Mouse (Mus musculus) embryonic fibroblast, embryonic 13.5 days (primary cell): ENCODE measurements around the gene Fmnl2. TPM values are rescaled to one million over a fixed set of nuclear protein-coding genes. Genes with fewer than 3 reads are reported as not detected.
A peak's percentile ranks its signal among the peaks of the same experiment; 100 is the strongest.

Experiments
- H3K27ac ChIP-seq: 2 replicates; pipeline ENCODE4 v1.5.1; 2012; ENCODE audit warnings: low read length, control low read depth, inconsistent platforms; ENCODE audit not compliant: insufficient read depth
- H3K4me1 ChIP-seq: 2 replicates; pipeline ENCODE4 v1.6.1; 2011; ENCODE audit warnings: low read length; ENCODE audit not compliant: control insufficient read depth, insufficient read depth
- H3K4me3 ChIP-seq: 2 replicates; pipeline ENCODE4 v1.5.1; 2011; ENCODE audit warnings: mild to moderate bottlenecking, control low read depth, low read length; ENCODE audit not compliant: insufficient read depth
- CTCF ChIP-seq: IDR thresholded peaks from 2 replicates; pipeline ENCODE4 v1.5.1; 2011; ENCODE audit warnings: mild to moderate bottlenecking, control low read depth, low read length, moderate library complexity, borderline replicate concordance; ENCODE audit not compliant: insufficient read depth
- POLR2A ChIP-seq: IDR thresholded peaks from 2 replicates; pipeline ENCODE4 v1.6.1; 2011; ENCODE audit warnings: low read depth, mild to moderate bottlenecking, control low read depth, low read length, moderate library complexity
- polyA plus RNA-seq: library from polyadenylated mRNA; stranded (reverse); fragments of >200 nt; gene quantifications from 2 replicates; pipeline ENCODE4 v1.2.4, GENCODE M21; 2011; ENCODE audit warnings: low read depth; ENCODE audit not compliant: missing spikeins, insufficient read length

Gene Fmnl2
- polyA plus RNA-seq, 1 experiment = 63.0 TPM

GRCm38 (mm10) chr2:52959291-52959621, 101.6 kb downstream of the Fmnl2 start:
- Histone ChIP-seq H3K27ac (peak overlapping the region; percentile 70), H3K4me1 (peaks cover 23% of the 10 kb centered on the region)

GRCm38 (mm10) chr2:52959982-52960381, 102.3 kb downstream of the Fmnl2 start:
- Histone ChIP-seq H3K27ac (peak overlapping the region; percentile 3; the same call in 1 of the 2 replicates), H3K4me3 (no peak overlapping the region), H3K4me1 (peaks cover 23% of the 10 kb centered on the region)
- TF ChIP-seq POLR2A (no peak), CTCF (no peak)

More at GRCm38 (mm10) chr2:52959291-52959621, 101.6 kb downstream of the Fmnl2 start:
- TF ChIP-seq CTCF (no peak), POLR2A (no peak)
- no peak overlapping the region for H3K4me3 ChIP-seq

DNA sequence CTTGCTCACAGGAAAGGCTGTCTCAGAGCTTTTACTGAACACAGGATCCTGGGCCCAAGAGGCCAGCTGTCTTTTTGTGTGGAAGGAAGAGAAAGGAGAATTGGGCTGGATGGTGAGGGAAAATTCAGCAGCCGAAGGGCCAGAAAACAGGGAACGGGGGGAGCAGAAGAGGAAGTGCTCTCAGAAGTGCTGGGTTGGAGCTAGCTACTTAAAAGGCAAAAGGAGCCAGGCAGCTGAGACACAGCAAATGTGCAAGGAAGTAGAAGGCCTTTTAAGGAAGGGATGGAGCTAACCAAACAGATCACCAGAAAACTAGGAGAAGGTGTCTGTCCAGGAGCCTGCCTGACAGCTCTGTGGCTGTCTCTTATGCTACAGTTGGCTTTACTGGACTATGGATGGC, 103.0 kb downstream of the Fmnl2 start:
- H3K27ac ChIP-seq = no peak overlapping the region
- H3K4me3 ChIP-seq = no peak overlapping the region
- peaks cover 23% of the 10 kb centered on the region for H3K4me1 ChIP-seq
- TF ChIP-seq CTCF = no peak
- TF ChIP-seq POLR2A = no peak

DNA sequence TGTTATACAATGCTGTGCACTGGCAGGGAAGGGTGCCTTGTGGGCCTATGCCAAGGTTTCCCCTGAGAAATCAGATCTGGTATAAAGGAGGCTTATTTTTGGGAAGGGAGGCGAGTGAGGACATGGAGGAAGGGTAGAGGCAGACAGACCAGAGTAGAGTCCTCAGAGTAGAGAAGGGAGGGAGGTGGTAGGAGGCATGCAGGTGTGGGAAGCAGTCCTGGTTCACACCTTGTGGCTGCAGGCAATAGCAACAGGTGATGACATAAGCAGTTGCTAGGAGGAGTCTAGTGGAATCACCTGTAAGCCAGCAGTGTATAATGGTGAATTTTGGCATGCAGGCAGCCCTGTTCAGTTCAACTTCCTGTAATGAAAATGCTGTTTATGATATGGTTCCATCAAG, 105.8 kb downstream of the Fmnl2 start:
- no peak for TF ChIP-seq CTCF
- peaks cover 33% of the 10 kb centered on the region for H3K4me1 ChIP-seq
- H3K4me3 ChIP-seq = no peak overlapping the region
- no peak overlapping the region for H3K27ac ChIP-seq

DNA sequence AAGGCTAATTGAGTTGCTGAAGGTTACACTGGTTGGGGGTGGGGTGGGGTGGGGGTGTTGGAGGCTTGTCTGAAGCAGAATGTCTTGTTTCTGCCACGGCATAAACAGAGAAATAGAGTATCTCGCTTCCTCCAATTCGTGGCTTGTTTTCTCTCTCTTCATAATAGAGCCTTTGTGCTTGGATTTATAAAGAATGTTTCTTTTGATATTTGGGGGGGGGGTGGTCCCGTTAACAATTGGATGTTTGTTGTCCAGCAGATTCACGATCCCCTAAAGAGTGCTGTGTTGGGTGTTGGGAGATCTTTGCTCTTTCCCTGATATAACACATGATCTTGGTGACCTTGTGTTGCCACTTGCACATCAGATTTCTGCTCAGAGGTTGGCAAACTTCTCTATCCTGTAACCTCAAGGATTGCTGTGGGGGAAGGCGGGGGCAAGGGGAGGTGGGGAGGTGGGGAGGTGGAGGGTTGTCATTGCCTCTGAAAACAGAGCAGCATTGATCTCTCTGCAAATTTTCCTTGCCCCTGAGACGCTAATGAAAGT, 106.8 kb downstream of the Fmnl2 start:
- Histone ChIP-seq H3K4me3 (no peak overlapping the region), H3K27ac (no peak overlapping the region), H3K4me1 (peaks cover 34% of the 10 kb centered on the region)
- TF ChIP-seq POLR2A (no peak), CTCF (no peak)

DNA sequence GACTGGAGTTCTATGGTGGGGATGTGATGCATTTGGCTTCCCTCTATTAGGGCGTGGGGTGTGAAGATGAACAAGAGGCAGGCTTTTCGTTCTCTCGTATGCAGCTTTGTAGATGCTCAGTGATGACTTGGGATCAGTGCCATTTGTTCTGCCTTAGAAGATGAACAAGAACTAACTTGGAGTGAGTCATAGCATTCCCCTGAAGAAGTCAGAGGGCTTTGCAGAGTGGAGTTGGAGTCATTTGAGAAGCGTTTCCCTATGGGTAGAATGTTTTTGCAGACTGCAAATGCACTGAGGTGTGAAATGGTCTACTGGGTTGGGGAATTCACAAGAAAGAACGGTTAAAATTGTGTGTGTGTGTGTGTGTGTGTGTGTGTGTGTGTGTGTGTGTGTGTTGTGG, 108.6 kb downstream of the Fmnl2 start:
- peaks cover 31% of the 10 kb centered on the region for H3K4me1 ChIP-seq

GRCm38 (mm10) chr2:52966820-52967460, 109.3 kb downstream of the Fmnl2 start:
- Histone ChIP-seq H3K4me3 (no peak overlapping the region), H3K27ac (peak overlapping the region; percentile 86), H3K4me1 (peaks cover 31% of the 10 kb centered on the region)
- TF ChIP-seq CTCF = no peak
- no peak for TF ChIP-seq POLR2A

More for the DNA sequence above, 108.6 kb downstream of the Fmnl2 start:
- H3K4me3 ChIP-seq = no peak overlapping the region
- TF ChIP-seq CTCF (no peak), POLR2A (no peak; the same call in 1 of the 2 replicates)
- peak overlapping the region; percentile 86 for H3K27ac ChIP-seq

DNA sequence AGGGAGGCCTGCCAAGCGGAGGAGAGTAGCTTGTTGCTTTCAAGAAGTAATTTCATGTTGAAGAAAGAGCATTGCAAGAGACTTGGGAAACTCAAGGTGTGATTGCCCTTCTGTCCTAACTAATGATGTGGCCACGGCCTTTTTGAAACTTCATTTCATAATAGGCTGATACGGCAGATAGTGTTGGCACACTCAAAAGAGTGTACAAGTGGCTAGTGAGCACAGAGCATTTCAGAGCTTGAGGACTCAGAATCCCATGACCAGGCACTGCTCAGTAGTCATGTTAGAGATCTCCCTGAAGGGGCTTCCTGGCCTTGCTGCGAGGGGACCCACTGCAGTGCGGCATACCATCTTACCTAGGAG, 109.8 kb downstream of the Fmnl2 start:
- Histone ChIP-seq H3K4me3 (no peak overlapping the region), H3K27ac (peak overlapping the region; percentile 86; the same call in 1 of the 2 replicates), H3K4me1 (peaks cover 31% of the 10 kb centered on the region)
- TF ChIP-seq POLR2A (no peak), CTCF (no peak)

DNA sequence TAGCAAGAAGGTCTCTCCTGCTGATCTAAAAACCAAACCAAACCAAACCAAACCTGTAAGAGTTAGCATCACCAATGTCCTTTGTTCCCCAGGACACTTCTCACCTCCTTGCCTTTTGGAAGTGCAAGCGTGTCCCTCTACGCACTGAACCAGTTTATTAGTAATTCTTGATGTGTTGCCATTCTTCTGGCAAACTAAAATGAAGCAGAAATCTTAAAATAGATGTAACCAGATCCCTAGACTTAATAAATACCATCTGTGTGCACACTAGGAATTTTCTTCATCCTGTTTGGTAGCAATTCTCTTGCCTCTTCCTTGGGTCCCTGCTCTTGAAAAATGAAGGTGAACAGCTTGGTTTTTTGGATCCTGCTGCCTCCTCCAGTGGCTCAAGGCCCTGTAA, 111.2 kb downstream of the Fmnl2 start:
- Histone ChIP-seq H3K27ac (peak overlapping the region; percentile 96), H3K4me1 (peaks cover 28% of the 10 kb centered on the region), H3K4me3 (no peak overlapping the region)
- TF ChIP-seq POLR2A = no peak
- no peak for TF ChIP-seq CTCF

GRCm38 (mm10) chr2:52974056-52974455, 116.4 kb downstream of the Fmnl2 start:
- Histone ChIP-seq H3K4me3 (no peak overlapping the region), H3K27ac (no peak overlapping the region), H3K4me1 (peaks cover 14% of the 10 kb centered on the region)
- no peak for TF ChIP-seq CTCF
- no peak for TF ChIP-seq POLR2A
